Mouse (Mus musculus) midbrain, postnatal 0 days (tissue): ENCODE results near the gene Kank4. TPM values are rescaled to one million over a fixed set of nuclear protein-coding genes. Genes with fewer than 3 reads are reported as not detected.

Experiments
- ATAC-seq: fragments of 200-750 bp; cut with Nextera tagmentation; 2 replicates; pipeline ENCODE4 v1.8.0; 2017; ENCODE audit warnings: moderate number of reproducible peaks, mild to moderate bottlenecking, moderate TSS enrichment, moderate library complexity; ENCODE audit not compliant: low FRiP score
- DNase-seq: peaks from one replicate; pipeline ENCODE4 v3.0.0-alpha.2; 2015; ENCODE audit warnings: low spot score
- H3K27ac ChIP-seq: fragments of 300-500 bp; sonication (generic); 2 replicates; pipeline ENCODE4 v1.5.1; 2014; ENCODE audit warnings: low read depth, mild to moderate bottlenecking, low read length, mixed read lengths
- H3K27me3 ChIP-seq: fragments of 300-500 bp; sonication (generic); 2 replicates; pipeline ENCODE4 v1.6.1; 2014; ENCODE audit warnings: low read length, control low read depth, mixed read lengths; ENCODE audit not compliant: insufficient read depth
- H3K36me3 ChIP-seq: fragments of 300-500 bp; sonication (generic); 2 replicates; pipeline ENCODE4 v1.6.1; 2014; ENCODE audit warnings: low read length, control low read depth, mixed read lengths; ENCODE audit not compliant: insufficient read depth
- H3K4me1 ChIP-seq: fragments of 300-500 bp; sonication (generic); 2 replicates; pipeline ENCODE4 v1.6.1; 2014; ENCODE audit warnings: mild to moderate bottlenecking, control low read depth, antibody characterized with exemption, low read length, mixed read lengths; ENCODE audit not compliant: insufficient read depth
- H3K4me2 ChIP-seq: fragments of 300-500 bp; sonication (generic); 2 replicates; pipeline ENCODE4 v1.6.1; 2014; ENCODE audit warnings: low read depth, mild to moderate bottlenecking, low read length, mixed read lengths; ENCODE audit not compliant: poor library complexity, severe bottlenecking
- H3K4me3 ChIP-seq: fragments of 300-500 bp; sonication (generic); 2 replicates; pipeline ENCODE4 v1.5.1; 2014; ENCODE audit warnings: low read depth, mild to moderate bottlenecking, low read length, moderate library complexity
- H3K9ac ChIP-seq: fragments of 300-500 bp; sonication (generic); replicated peaks from 2 replicates; pipeline ENCODE4 v1.6.1; 2014; ENCODE audit warnings: mild to moderate bottlenecking, low read length, moderate library complexity, mixed read lengths; ENCODE audit not compliant: poor library complexity, severe bottlenecking
- H3K9me3 ChIP-seq: fragments of 300-500 bp; sonication (generic); 2 replicates; pipeline ENCODE4 v1.6.1; 2016; ENCODE audit warnings: low read length, control low read depth
- CTCF ChIP-seq: IDR thresholded peaks from 2 replicates; pipeline ENCODE4 v1.5.1; 2016; ENCODE audit warnings: antibody characterized with exemption, mild to moderate bottlenecking
- WGBS: fragments of 180-500 bp; shearing (Covaris S2); extraction: QIAGEN DNeasy Blood & Tissue Kit; methylation state at CpG from one replicate; pipeline ENCODE4 v1.1.7; 2014; 5-methylcytosine and 5-hydroxymethylcytosine counted together
- polyA plus RNA-seq: library from polyadenylated mRNA; unstranded; fragments of >200 nt; fragmentation: Nextera tagmentation; extraction: Ambion mirVana; gene quantifications from 2 replicates; pipeline ENCODE4 v1.2.1, GENCODE M21; 2015
- total RNA-seq: library from RNA; depleted of rRNA; stranded (reverse); fragments of >200 nt; gene quantifications from 2 replicates; pipeline ENCODE4 v1.2.3, GENCODE M21; 2014; rRNA removed

Kank4 gene
- total RNA-seq = 4.2 and 4.4 TPM in 2 replicates
- 0.32 and 0.49 TPM in 2 replicates for polyA plus RNA-seq

GRCm38 (mm10) chr4:98817184-98817911 is at the start of gene Kank4:
Kank4 (minus strand) TSS chr4:98817537.
- H3K4me3 ChIP-seq = peak within 1 kb of the TSS; percentile 78
- H3K4me1 ChIP-seq = no peaks in the 10 kb centered on the region
- no peaks in the 10 kb centered on the region for H3K36me3 ChIP-seq
- H3K4me2 ChIP-seq = peak within 1 kb of the TSS; percentile 99
- DNase-seq (peak; percentile 26), ATAC-seq (peak; percentile 61; the same call in 1 of the 2 replicates)
- no peaks in the 10 kb centered on the region for H3K9me3 ChIP-seq
- H3K27me3 ChIP-seq = peaks cover 19% of the 10 kb centered on the region
- H3K27ac ChIP-seq = no peak within 1 kb of the TSS
- TF ChIP-seq CTCF = no peak
- WGBS = under 1% methylated on average over 61 of the region's 72 CpGs
- H3K9ac ChIP-seq = peak within 1 kb of the TSS; percentile 63

GRCm38 (mm10) chr4:98865386-98866237 is 48.3 kb upstream of the Kank4 start:
- DNase-seq (peak; percentile 2), ATAC-seq (no peak)
- H3K4me2 ChIP-seq = no peak overlapping the region
- no peak overlapping the region for H3K4me3 ChIP-seq
- no peaks in the 10 kb centered on the region for H3K9me3 ChIP-seq
- H3K27ac ChIP-seq = no peak overlapping the region
- H3K9ac ChIP-seq = no peak overlapping the region
- H3K27me3 ChIP-seq = no peaks in the 10 kb centered on the region
- TF ChIP-seq CTCF = no peak
- no peaks in the 10 kb centered on the region for H3K36me3 ChIP-seq
- H3K4me1 ChIP-seq = no peaks in the 10 kb centered on the region
- whole genome bisulfite sequencing = 70% methylated on average over 14 of the region's 14 CpGs

GRCm38 (mm10) chr4:98864546-98864945 is 47.2 kb upstream of the Kank4 start:
- no peaks in the 10 kb centered on the region for H3K4me1 ChIP-seq
- no peak overlapping the region for H3K27ac ChIP-seq
- DNase-seq (no peak), ATAC-seq (no peak)
- no peak overlapping the region for H3K9ac ChIP-seq
- 90% methylated on average over 3 of the region's 3 CpGs for WGBS
- H3K36me3 ChIP-seq = no peaks in the 10 kb centered on the region
- no peaks in the 10 kb centered on the region for H3K27me3 ChIP-seq
- H3K9me3 ChIP-seq = no peaks in the 10 kb centered on the region
- no peak for TF ChIP-seq CTCF
- no peak overlapping the region for H3K4me2 ChIP-seq
- H3K4me3 ChIP-seq = no peak overlapping the region

- TF ChIP-seq CTCF = no peak
- no peaks in the 10 kb centered on the region for H3K36me3 ChIP-seq
- no peaks in the 10 kb centered on the region for H3K27me3 ChIP-seq
- H3K4me1 ChIP-seq = no peaks in the 10 kb centered on the region
- no peak for ATAC-seq
- H3K4me3 ChIP-seq = no peak overlapping the region
- H3K27ac ChIP-seq = no peak overlapping the region
- WGBS = 71% methylated on average over 1 of the region's 2 CpGs
- no peak overlapping the region for H3K4me2 ChIP-seq
- no peak overlapping the region for H3K9ac ChIP-seq
- DNase-seq = no peak
- no peaks in the 10 kb centered on the region for H3K9me3 ChIP-seq
Measured at GRCm38 (mm10) chr4:98864094-98864493, 46.8 kb upstream of the Kank4 start.

GRCm38 (mm10) chr4:98863451-98863850 is 46.1 kb upstream of the Kank4 start:
- Histone ChIP-seq H3K27me3 (no peaks in the 10 kb centered on the region), H3K9ac (no peak overlapping the region), H3K9me3 (no peaks in the 10 kb centered on the region), H3K4me3 (no peak overlapping the region), H3K27ac (no peak overlapping the region), H3K4me1 (no peaks in the 10 kb centered on the region), H3K36me3 (no peaks in the 10 kb centered on the region), H3K4me2 (no peak overlapping the region)
- ATAC-seq = no peak
- TF ChIP-seq CTCF = no peak
- DNase-seq = no peak
- 93% methylated on average over 2 of the region's 2 CpGs for WGBS
